In the genomic region with DNA sequence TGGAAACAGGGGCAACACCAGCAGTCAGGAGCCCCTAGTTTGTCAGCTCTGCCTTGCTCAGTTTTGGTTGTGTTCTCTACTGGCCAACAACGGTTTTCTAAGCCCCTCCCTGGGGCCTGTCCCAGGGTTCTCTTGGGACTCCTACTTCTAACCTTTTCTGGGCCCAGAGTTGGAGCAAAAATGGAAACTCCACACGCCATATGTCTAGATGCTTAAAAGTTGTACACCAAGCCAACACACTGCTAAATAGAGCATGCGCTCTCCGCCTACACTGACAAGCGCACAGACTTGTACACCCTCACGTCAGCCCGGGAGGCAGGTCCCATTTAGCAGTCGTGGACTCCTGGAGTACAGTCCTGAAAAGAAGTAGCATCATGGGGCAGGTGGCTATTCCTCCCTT, we compare ENCODE assay signal across 20 mouse cellular contexts. TPM values are rescaled to one million over a fixed set of nuclear protein-coding genes. Genes with fewer than 3 reads are reported as not detected.
DNase-seq lines count a peak whose midpoint lies in the region; TF ChIP-seq lines count a peak whose summit lies in the region.
"Had no signal": no experiment of that assay in that cellular context is flagged by ENCODE, and none has a peak within 500 bp of the region (broad histone marks: within the 10 kb centered on the region; RNA-seq: fewer than 3 reads in every experiment).

No protein-coding gene starts in this region.

- H3K4me3 ChIP-seq in CH12.LX (replicated peaks in 1 of 3; ENCODE audit: low read depth in 2 of 3, low read length in 2 of 3, poor library complexity in 1 of 3), result peak overlapping the region in 1 of 3 experiments; percentile 40
- H3K4me3 ChIP-seq in heart, embryonic 10.5 days, result no peak overlapping the region
- H3K4me3 ChIP-seq: forebrain, embryonic 13.5 days; heart, embryonic 15.5 days; hindbrain, embryonic 10.5 days; kidney, embryonic 15.5 days; limb, embryonic 15.5 days; midbrain, embryonic 10.5 days; neural tube, embryonic 12.5 days had no signal

- dilution Hi-C loops in CH12.LX (cut with MboI; ENCODE audit: extremely low pct_ligation_motif_present, extremely low pct_unique_long_range_greater_than_20kb, low sequenced_read_pairs), result no loop called here

- peaks cover 55 to 68% of the 10 kb centered on the region in 2 experiments for H3K4me1 ChIP-seq in CH12.LX (ENCODE audit: control insufficient read depth in 1 of 2, insufficient read depth in 2 of 2)
- H3K4me1 ChIP-seq in heart, embryonic 10.5 days, result no peaks in the 10 kb centered on the region
- H3K4me1 ChIP-seq: heart, embryonic 15.5 days; kidney, embryonic 15.5 days; limb, embryonic 15.5 days; midbrain, embryonic 10.5 days; neural tube, embryonic 12.5 days had no signal

- TF ChIP-seq POLR2A in CH12.LX (IDR thresholded peaks at IDR 0.05; ENCODE audit: low read depth, low read length), result peak; percentile 22; the same call in 1 of the 2 replicates

- TF ChIP-seq RAD21 in CH12.LX (IDR thresholded peaks at IDR 0.05; ENCODE audit: low read depth, low read length), result no peak

- DNase-seq in CH12.LX (ENCODE audit: extremely low read depth), result peak; percentile 68
- DNase-seq in brain, adult 2 months (ENCODE audit: low read depth, low spot score), result peak; percentile 91
- DNase-seq in layer of hippocampus, postnatal 36 days, result peak; percentile 45 to 59
- peak; percentile 73 to 84 for DNase-seq in right cerebral cortex, postnatal 10 days (ENCODE audit: low spot score in 2 of 2)
- DNase-seq in spleen, adult 12 weeks (ENCODE audit: low spot score), result no peak
- no peak for DNase-seq in kidney, postnatal 36 days
- no peak for DNase-seq in heart, embryonic 10.5 days (ENCODE audit: low spot score)
- DNase-seq: cerebellum, postnatal 14 days; heart, adult 11 months; lung, adult 2 months; lung, postnatal 36 days; thymus, adult 18-20 months had no signal

- H3K27me3 ChIP-seq in CH12.LX (replicated peaks), result no peaks in the 10 kb centered on the region
- H3K27me3 ChIP-seq in heart, embryonic 10.5 days (ENCODE audit: insufficient read depth, poor library complexity, severe bottlenecking), result peaks cover 53% of the 10 kb centered on the region
- H3K27me3 ChIP-seq: kidney, embryonic 15.5 days; limb, embryonic 15.5 days; neural tube, embryonic 12.5 days had no signal

- in situ Hi-C loops in CH12.LX (cut with MboI; ENCODE audit: low pct_ligation_motif_present, low pct_unique_long_range_greater_than_20kb, low sequenced_read_pairs), result no loop called here

- peaks cover 4% of the 10 kb centered on the region for H3K9me3 ChIP-seq in CH12.LX (replicated peaks; ENCODE audit: low read length)
- H3K9me3 ChIP-seq in heart, embryonic 10.5 days, result no peaks in the 10 kb centered on the region
- H3K9me3 ChIP-seq: forebrain, embryonic 13.5 days; G1E; heart, embryonic 15.5 days; hindbrain, embryonic 10.5 days; kidney, embryonic 15.5 days; limb, embryonic 15.5 days; midbrain, embryonic 10.5 days; neural tube, embryonic 12.5 days had no signal

- no peaks in the 10 kb centered on the region for H3K79me2 ChIP-seq in CH12.LX (replicated peaks; ENCODE audit: control insufficient read depth, extremely low read depth, insufficient read depth, poor library complexity, severe bottlenecking)

- WGBS in heart, embryonic 10.5 days, result 89% methylated on average over 8 of the region's 8 CpGs

- H3K9ac ChIP-seq in CH12.LX (ENCODE audit: insufficient read depth, low read depth), result no peak overlapping the region
- H3K9ac ChIP-seq: forebrain, embryonic 13.5 days; heart, embryonic 15.5 days; kidney, embryonic 15.5 days; limb, embryonic 15.5 days; neural tube, embryonic 12.5 days had no signal

- no peak for TF ChIP-seq CTCF in CH12.LX (conservative IDR thresholded peaks at IDR 0.05 in 1 of 2, IDR thresholded peaks at IDR 0.05 in 1 of 2; ENCODE audit: low read depth in 2 of 2, low read length in 2 of 2)

- no peak overlapping the region for H3K4me2 ChIP-seq in CH12.LX (ENCODE audit: insufficient read depth, low read depth, poor library complexity, severe bottlenecking)
- H3K4me2 ChIP-seq: forebrain, embryonic 13.5 days; heart, embryonic 15.5 days; kidney, embryonic 15.5 days; limb, embryonic 15.5 days; neural tube, embryonic 12.5 days had no signal

- no peak for TF ChIP-seq EP300 in CH12.LX (IDR thresholded peaks at IDR 0.05; ENCODE audit: low read length)

- no peaks in the 10 kb centered on the region for H3K36me3 ChIP-seq in CH12.LX (replicated peaks in 1 of 2; ENCODE audit: control insufficient read depth in 1 of 2, insufficient read depth in 1 of 2, low read length in 1 of 2)
- no peaks in the 10 kb centered on the region for H3K36me3 ChIP-seq in heart, embryonic 10.5 days
- H3K36me3 ChIP-seq: G1E; heart, embryonic 15.5 days; hindbrain, embryonic 10.5 days; kidney, embryonic 15.5 days; limb, embryonic 15.5 days; midbrain, embryonic 10.5 days; neural tube, embryonic 12.5 days had no signal

- peak overlapping the region; percentile 75 for H3K27ac ChIP-seq in CH12.LX (ENCODE audit: insufficient read depth, low read depth)
- no peak overlapping the region for H3K27ac ChIP-seq in heart, embryonic 10.5 days
- H3K27ac ChIP-seq: forebrain, embryonic 13.5 days; heart, embryonic 15.5 days; hindbrain, embryonic 10.5 days; kidney, embryonic 15.5 days; limb, embryonic 15.5 days; midbrain, embryonic 10.5 days; neural tube, embryonic 12.5 days had no signal

TF ChIP-seq in CH12.LX, 34 proteins besides CTCF, POLR2A, EP300 and RAD21:
- TF ChIP-seq JUN (IDR thresholded peaks at IDR 0.05; ENCODE audit: insufficient read depth, low read depth, low read length) (no peak), MYC (IDR thresholded peaks at IDR 0.05; ENCODE audit: low read depth, low read length) (no peak), ETS1 (conservative IDR thresholded peaks at IDR 0.05; ENCODE audit: low read depth, low read length) (peak; percentile 19; the same call in 1 of the 2 replicates), SMC3 (IDR thresholded peaks at IDR 0.05; ENCODE audit: low read depth, low read length) (no peak), BHLHE40 (IDR thresholded peaks at IDR 0.05; ENCODE audit: low read depth, low read length) (0 out of 2 replicates have a peak, but pooled peaks have one; percentile 3)

RNA-seq across cellular contexts. Expression of a gene that starts 20.9 kb away (rescaled TPM):
- total RNA-seq in CH12.LX (2012; rRNA removed) (2.6 and 4.6 TPM in 2 replicates), CH12.LX (2014; rRNA removed) (8.3 and 9.0 TPM in 2 replicates)
- 12.1 and 12.8 TPM in 2 replicates for polyA plus RNA-seq in CH12.LX (2012; ENCODE audit: insufficient read length, low read depth)
- total RNA-seq in layer of hippocampus, postnatal 36 days (2021), result 1 to 10 TPM; 1.5 to 2.0 TPM
- polyA plus RNA-seq in heart, embryonic 10.5 days (2016; fragmentation: Nextera tagmentation; extraction: Ambion mirVana), result 0.10 TPM in 1 of 2 replicates, not detected in the other
- polyA plus RNA-seq: hindbrain, embryonic 10.5 days; neural tube, embryonic 12.5 days had no signal

RNA-seq across cellular contexts. Expression of a gene that starts 45.4 kb away (rescaled TPM):
- total RNA-seq in CH12.LX (2012; rRNA removed), result 113 and 181 TPM in 2 replicates
- 78.2 and 88.6 TPM in 2 replicates for total RNA-seq in CH12.LX (2014; rRNA removed)
- 81.9 and 89.4 TPM in 2 replicates for polyA plus RNA-seq in CH12.LX (2012; ENCODE audit: insufficient read length, low read depth)
- total RNA-seq in layer of hippocampus, postnatal 36 days (2021), result 10 to 100 TPM; 87.3 to 90.3 TPM
- polyA plus RNA-seq in heart, embryonic 10.5 days (2016; fragmentation: Nextera tagmentation; extraction: Ambion mirVana), result 0.16 TPM in 1 of 2 replicates, not detected in the other
- total RNA-seq: G1E had no signal

Comparison
In these comparisons a context has a peak if more than half of its experiments do, and no peak if none do; other contexts are left out.
1. DNase-seq: peak in CH12.LX (single experiment), brain, adult 2 months (single experiment), layer of hippocampus, postnatal 36 days (2 of 2) and right cerebral cortex, postnatal 10 days (2 of 2); none in spleen, adult 12 weeks (single experiment), kidney, postnatal 36 days (0 of 2) and heart, embryonic 10.5 days (single experiment).